ENCODE assay signal across 8 mouse cellular contexts in genomic region chr9:113706108-113706507, GRCm38 (mm10). TPM values are rescaled to one million over a fixed set of nuclear protein-coding genes. Genes with fewer than 3 reads are reported as not detected.
DNase-seq lines count a peak whose midpoint lies in the region; ATAC-seq and TF ChIP-seq lines count a peak whose summit lies in the region.

No protein-coding gene starts in this region.

- H3K27me3 ChIP-seq in liver, embryonic 11.5 days (replicated peaks; ENCODE audit: control insufficient read depth, insufficient read depth, low read length) = no peaks in the 10 kb centered on the region
- no peaks in the 10 kb centered on the region for H3K27me3 ChIP-seq in intestine, embryonic 14.5 days (replicated peaks; ENCODE audit: control insufficient read depth, insufficient read depth, low read length)
- no peaks in the 10 kb centered on the region for H3K27me3 ChIP-seq in neural tube, embryonic 12.5 days (replicated peaks)

- no peak for DNase-seq in liver, embryonic 11.5 days (ENCODE audit: low spot score)
- no peak for DNase-seq in liver
- no peak for DNase-seq in intestine, embryonic 14.5 days (ENCODE audit: low spot score)
- DNase-seq in left cerebral cortex, adult 2 months (ENCODE audit: extremely low spot score in 1 of 2, low spot score in 2 of 2) = no peak
- DNase-seq in spleen, adult 12 weeks (ENCODE audit: low spot score) = no peak
- no peak for DNase-seq in layer of hippocampus, adult 9-11 months

- intact Hi-C loops in left cerebral cortex, adult 2 months (cut with DNase I) = no loop called here

- H3K9me3 ChIP-seq in liver, embryonic 11.5 days (ENCODE audit: control insufficient read depth, low read length) = no peaks in the 10 kb centered on the region
- no peaks in the 10 kb centered on the region for H3K9me3 ChIP-seq in intestine, embryonic 14.5 days (ENCODE audit: control insufficient read depth, low read length)
- no peaks in the 10 kb centered on the region for H3K9me3 ChIP-seq in neural tube, embryonic 12.5 days

- 49% methylated on average over 2 of the region's 2 CpGs for WGBS in liver, embryonic 11.5 days
- WGBS in intestine, embryonic 14.5 days = 73% methylated on average over 2 of the region's 2 CpGs
- whole genome bisulfite sequencing in neural tube, embryonic 12.5 days = 82% methylated on average over 2 of the region's 2 CpGs

- TF ChIP-seq CTCF in left cerebral cortex, adult 2 months (IDR thresholded peaks at IDR 0.05) = no peak

- H3K4me1 ChIP-seq in liver, embryonic 11.5 days (replicated peaks; ENCODE audit: control insufficient read depth, insufficient read depth, low read length) = peaks cover 14% of the 10 kb centered on the region
- H3K4me1 ChIP-seq in brown adipose tissue, adult 24 weeks (ENCODE audit: control insufficient read depth, insufficient read depth, insufficient read length, low read length) = peaks cover 20% of the 10 kb centered on the region
- H3K4me1 ChIP-seq in intestine, embryonic 14.5 days (replicated peaks; ENCODE audit: control insufficient read depth, insufficient read depth, low read length) = peaks cover 21% of the 10 kb centered on the region
- peaks cover 27% of the 10 kb centered on the region for H3K4me1 ChIP-seq in neural tube, embryonic 12.5 days

- no peaks in the 10 kb centered on the region for H3K36me3 ChIP-seq in liver, embryonic 11.5 days (ENCODE audit: control insufficient read depth, insufficient read depth, low read length)
- H3K36me3 ChIP-seq in intestine, embryonic 14.5 days (ENCODE audit: control insufficient read depth, insufficient read depth, low read length) = peaks cover 3% of the 10 kb centered on the region; the same call in 1 of the 2 replicates
- no peaks in the 10 kb centered on the region for H3K36me3 ChIP-seq in neural tube, embryonic 12.5 days

- H3K4me2 ChIP-seq in liver, embryonic 11.5 days = peak overlapping the region; percentile 92
- peak overlapping the region; percentile 84 for H3K4me2 ChIP-seq in intestine, embryonic 14.5 days (ENCODE audit: low read length)
- H3K4me2 ChIP-seq in neural tube, embryonic 12.5 days (replicated peaks) = peak overlapping the region; percentile 89

- peak overlapping the region; percentile 88 for H3K4me3 ChIP-seq in liver, embryonic 11.5 days (ENCODE audit: low read depth, low read length)
- H3K4me3 ChIP-seq in brown adipose tissue, adult 24 weeks (ENCODE audit: insufficient read depth, low read depth, low read length) = peak overlapping the region; percentile 98; the same call in 1 of the 2 replicates
- peak overlapping the region; percentile 97 for H3K4me3 ChIP-seq in intestine, embryonic 14.5 days (ENCODE audit: low read depth, low read length)
- no peak overlapping the region for H3K4me3 ChIP-seq in neural tube, embryonic 12.5 days
- H3K4me3 ChIP-seq in left cerebral cortex, adult 2 months = no peak overlapping the region; the same call in 1 of the 2 replicates

- H3K9ac ChIP-seq in liver, embryonic 11.5 days (ENCODE audit: low read depth, low read length) = no peak overlapping the region
- peak overlapping the region; percentile 22; the same call in 1 of the 2 replicates for H3K9ac ChIP-seq in intestine, embryonic 14.5 days (ENCODE audit: low read length)
- H3K9ac ChIP-seq in neural tube, embryonic 12.5 days = no peak overlapping the region

- H3K27ac ChIP-seq in liver, embryonic 11.5 days (ENCODE audit: low read depth, low read length) = no peak overlapping the region
- no peak overlapping the region for H3K27ac ChIP-seq in brown adipose tissue, adult 24 weeks (replicated peaks; ENCODE audit: low read depth, low read length)
- no peak overlapping the region for H3K27ac ChIP-seq in intestine, embryonic 14.5 days (ENCODE audit: low read depth)
- H3K27ac ChIP-seq in neural tube, embryonic 12.5 days = no peak overlapping the region
- H3K27ac ChIP-seq in left cerebral cortex, adult 2 months = no peak overlapping the region

- no peak for ATAC-seq in liver, embryonic 11.5 days (replicated peaks; ENCODE audit: low FRiP score)
- ATAC-seq in intestine, embryonic 14.5 days (replicated peaks; ENCODE audit: low FRiP score, low TSS enrichment, low read depth) = no peak
- ATAC-seq in neural tube, embryonic 12.5 days (ENCODE audit: low FRiP score, low read depth) = no peak

RNA-seq across cellular contexts. Expression of gene Pdcd6ip, which starts 2.0 kb away (rescaled TPM):
- polyA plus RNA-seq in liver, embryonic 11.5 days (2014; fragmentation: Nextera tagmentation; extraction: Ambion mirVana) = 66.4 and 79.6 TPM in 2 replicates
- 43.4 and 57.6 TPM in 2 replicates for polyA plus RNA-seq in brown adipose tissue, adult 24 weeks (2012; ENCODE audit: insufficient read depth, insufficient read length, missing spikeins)
- polyA plus RNA-seq in intestine, embryonic 14.5 days (2014; fragmentation: Nextera tagmentation; extraction: Ambion mirVana) = 82.4 and 85.5 TPM in 2 replicates
- polyA plus RNA-seq in neural tube, embryonic 12.5 days (2016; fragmentation: Nextera tagmentation; extraction: Ambion mirVana) = 48.3 and 54.7 TPM in 2 replicates
- total RNA-seq in left cerebral cortex, adult 2 months (2021) = 10 to 100 TPM; 70.4 to 80.8 TPM

RNA-seq across cellular contexts. Expression of gene Clasp2, which starts 35.2 kb away (rescaled TPM):
- polyA plus RNA-seq in liver, embryonic 11.5 days (2014; fragmentation: Nextera tagmentation; extraction: Ambion mirVana) = 30.5 and 31.2 TPM in 2 replicates
- 23.1 and 24.5 TPM in 2 replicates for polyA plus RNA-seq in brown adipose tissue, adult 24 weeks (2012; ENCODE audit: insufficient read depth, insufficient read length, missing spikeins)
- 30.3 and 31.7 TPM in 2 replicates for polyA plus RNA-seq in intestine, embryonic 14.5 days (2014; fragmentation: Nextera tagmentation; extraction: Ambion mirVana)
- polyA plus RNA-seq in neural tube, embryonic 12.5 days (2016; fragmentation: Nextera tagmentation; extraction: Ambion mirVana) = 82.7 and 83.4 TPM in 2 replicates
- 100 to 1,000 TPM; 212 TPM for total RNA-seq in left cerebral cortex, adult 2 months (2021)

Comparison
In these comparisons a context has a peak if more than half of its experiments do, and no peak if none do; other contexts are left out.
1. H3K4me3 ChIP-seq: peak in liver, embryonic 11.5 days (single experiment), brown adipose tissue, adult 24 weeks (single experiment) and intestine, embryonic 14.5 days (single experiment); none in neural tube, embryonic 12.5 days (single experiment) and left cerebral cortex, adult 2 months (single experiment).
2. Peak in every context shown above with its lines, with median percentiles within 50 percentile points of each other: H3K4me2 ChIP-seq.